In the genomic region with DNA sequence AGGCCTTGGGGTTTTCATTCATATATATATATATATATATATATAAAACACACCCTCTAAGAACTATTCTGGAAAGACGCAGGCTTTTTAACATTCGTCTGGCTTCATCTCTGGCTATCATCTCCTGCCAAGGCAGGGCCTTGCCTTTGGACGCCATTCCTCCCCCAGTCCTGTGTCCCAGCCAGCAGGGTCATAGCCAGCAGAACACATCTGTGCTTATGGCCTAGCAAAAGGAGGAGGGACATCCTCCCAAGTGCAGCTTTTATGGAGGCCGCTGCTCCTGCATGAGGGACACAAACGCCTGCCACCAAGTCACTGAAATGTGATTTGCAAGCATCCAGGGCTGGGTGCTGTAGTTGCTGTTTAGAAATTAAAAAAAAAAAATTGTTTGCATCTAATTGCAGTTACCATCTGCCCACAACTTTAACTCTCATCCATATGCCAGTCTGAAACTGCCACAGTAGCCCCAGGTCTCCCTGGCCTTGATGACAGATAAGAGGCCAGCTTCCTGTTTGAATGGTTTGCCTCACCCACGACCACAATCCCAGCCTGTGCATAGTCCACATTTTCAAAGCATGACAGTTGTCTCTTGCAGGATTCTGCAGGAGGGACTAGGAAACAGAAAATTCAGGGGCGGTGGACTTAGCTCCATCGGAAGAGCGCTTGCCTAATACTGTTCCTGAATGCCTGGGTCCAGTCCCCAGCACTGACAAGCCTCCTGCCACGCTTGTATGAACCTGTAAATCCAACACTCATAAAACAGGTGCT, we compare ENCODE assay signal across 8 mouse cellular contexts.
DNase-seq lines count a peak whose midpoint lies in the region; ATAC-seq lines count a peak whose summit lies in the region.

No protein-coding gene starts in this region.

- no peaks in the 10 kb centered on the region for H3K9me3 ChIP-seq in liver, embryonic 11.5 days (ENCODE audit: control insufficient read depth, low read length)
- H3K9me3 ChIP-seq in heart, embryonic 16.5 days (replicated peaks; ENCODE audit: control insufficient read depth, low read length), result no peaks in the 10 kb centered on the region

- H3K36me3 ChIP-seq in liver, embryonic 11.5 days (ENCODE audit: control insufficient read depth, insufficient read depth, low read length), result no peaks in the 10 kb centered on the region
- no peaks in the 10 kb centered on the region for H3K36me3 ChIP-seq in heart, embryonic 16.5 days (ENCODE audit: control insufficient read depth, insufficient read depth)

- no peak overlapping the region for H3K4me3 ChIP-seq in liver, embryonic 11.5 days (ENCODE audit: low read depth, low read length)
- H3K4me3 ChIP-seq in heart, embryonic 16.5 days (ENCODE audit: low read length), result no peak overlapping the region

- peaks cover 16% of the 10 kb centered on the region for H3K4me1 ChIP-seq in liver, embryonic 11.5 days (replicated peaks; ENCODE audit: control insufficient read depth, insufficient read depth, low read length)
- peaks cover 16% of the 10 kb centered on the region for H3K4me1 ChIP-seq in heart, embryonic 16.5 days (ENCODE audit: control insufficient read depth, insufficient read depth, low read length)

- H3K9ac ChIP-seq in liver, embryonic 11.5 days (ENCODE audit: low read depth, low read length), result no peak overlapping the region
- H3K9ac ChIP-seq in heart, embryonic 16.5 days (ENCODE audit: low read length), result no peak overlapping the region

- H3K27ac ChIP-seq in liver, embryonic 11.5 days (ENCODE audit: low read depth, low read length), result no peak overlapping the region
- no peak overlapping the region for H3K27ac ChIP-seq in heart, embryonic 16.5 days (ENCODE audit: low read length)

- H3K27me3 ChIP-seq in liver, embryonic 11.5 days (replicated peaks; ENCODE audit: control insufficient read depth, insufficient read depth, low read length), result no peaks in the 10 kb centered on the region
- H3K27me3 ChIP-seq in heart, embryonic 16.5 days (ENCODE audit: control insufficient read depth, insufficient read depth, low read length), result no peaks in the 10 kb centered on the region

- 57% methylated on average over 10 of the region's 10 CpGs for WGBS in liver, embryonic 11.5 days
- WGBS in heart, embryonic 16.5 days, result 57% methylated on average over 10 of the region's 10 CpGs

- H3K4me2 ChIP-seq in liver, embryonic 11.5 days, result no peak overlapping the region
- no peak overlapping the region for H3K4me2 ChIP-seq in heart, embryonic 16.5 days (ENCODE audit: low read depth, low read length)

- ATAC-seq in liver, embryonic 11.5 days (replicated peaks; ENCODE audit: low FRiP score), result no peak
- 0 out of 2 replicates have a peak, but pooled peaks have one; percentile 15 for ATAC-seq in heart, embryonic 16.5 days (replicated peaks; ENCODE audit: extremely low read depth, insufficient read depth, low FRiP score)
- ATAC-seq in megakaryocyte progenitor cell, adult 5-6 weeks (replicated peaks; ENCODE audit: poor library complexity), result peak; percentile 56
- no peak for ATAC-seq in erythroblast, adult 5-6 weeks (replicated peaks; ENCODE audit: low FRiP score, poor library complexity, severe bottlenecking)
- ATAC-seq in CD4-positive, CD25-positive, alpha-beta regulatory T cell, adult 4 months, result no peak

- DNase-seq in adrenal gland, adult 2 months, result peak; percentile 17
- DNase-seq in adrenal gland, adult 18-20 months (ENCODE audit: low spot score in 2 of 2), result no peak
- peak; percentile 14 for DNase-seq in liver
- no peak for DNase-seq in liver, embryonic 11.5 days (ENCODE audit: low spot score)

Comparison
In these comparisons a context has a peak if more than half of its experiments do, and no peak if none do; other contexts are left out.
1. DNase-seq: peak in adrenal gland, adult 2 months (single experiment) and liver (single experiment); none in adrenal gland, adult 18-20 months (0 of 2) and liver, embryonic 11.5 days (single experiment).
2. ATAC-seq: peak in heart, embryonic 16.5 days (single experiment) and megakaryocyte progenitor cell, adult 5-6 weeks (single experiment); none in liver, embryonic 11.5 days (single experiment), erythroblast, adult 5-6 weeks (single experiment) and CD4-positive, CD25-positive, alpha-beta regulatory T cell, adult 4 months (single experiment).